Mouse (Mus musculus): ENCODE results near the gene Ano2.

The Ano2 gene

GRCm38 (mm10) chr6:125743203-125744100 is 53.2 kb downstream of the Ano2 start:
- no peak for DNase-seq (ENCODE audit: low read depth, low spot score)

GRCm38 (mm10) chr6:125747322-125747930 is 57.2 kb downstream of the Ano2 start:
- DNase-seq (ENCODE audit: low read depth, low spot score), result no peak

GRCm38 (mm10) chr6:125748646-125749045 is 58.4 kb downstream of the Ano2 start:
- DNase-seq (ENCODE audit: low read depth, low spot score), result no peak

- no peak for DNase-seq (ENCODE audit: low read depth, low spot score)
Measured at GRCm38 (mm10) chr6:125762851-125763519, 72.8 kb downstream of the Ano2 start.

- no peak for DNase-seq (ENCODE audit: low read depth, low spot score)
Measured at GRCm38 (mm10) chr6:125773256-125773655, 83.0 kb downstream of the Ano2 start.

- no peak for DNase-seq (ENCODE audit: low read depth, low spot score)
Measured at GRCm38 (mm10) chr6:125776291-125776690, 86.1 kb downstream of the Ano2 start.

GRCm38 (mm10) chr6:125802954-125803353 is 112.7 kb downstream of the Ano2 start:
- DNase-seq (ENCODE audit: low read depth, low spot score), result no peak

GRCm38 (mm10) chr6:125803364-125804011 is 113.3 kb downstream of the Ano2 start:
- DNase-seq (ENCODE audit: low read depth, low spot score), result no peak

- no peak for DNase-seq (ENCODE audit: low read depth, low spot score)
Measured at GRCm38 (mm10) chr6:125808996-125809649, 118.9 kb downstream of the Ano2 start.

- no peak for DNase-seq (ENCODE audit: low read depth, low spot score)
Measured at GRCm38 (mm10) chr6:125811395-125811794, 121.2 kb downstream of the Ano2 start.

- DNase-seq (ENCODE audit: low read depth, low spot score), result peak; percentile 3
Measured at GRCm38 (mm10) chr6:125838121-125838520, 147.9 kb downstream of the Ano2 start.

- DNase-seq (ENCODE audit: low read depth, low spot score), result no peak
Measured at GRCm38 (mm10) chr6:125841284-125841683, 151.1 kb downstream of the Ano2 start.

GRCm38 (mm10) chr6:125851196-125851595 is 161.0 kb downstream of the Ano2 start:
- no peak for DNase-seq (ENCODE audit: low read depth, low spot score)

GRCm38 (mm10) chr6:125858294-125858693 is 168.1 kb downstream of the Ano2 start:
- DNase-seq (ENCODE audit: low read depth, low spot score), result no peak

GRCm38 (mm10) chr6:125868516-125868915 is 178.3 kb downstream of the Ano2 start:
- DNase-seq (ENCODE audit: low read depth, low spot score), result peak; percentile 13

- DNase-seq (ENCODE audit: low read depth, low spot score), result no peak
Measured at GRCm38 (mm10) chr6:125871482-125871881, 181.3 kb downstream of the Ano2 start.

- no peak for DNase-seq (ENCODE audit: low read depth, low spot score)
Measured at GRCm38 (mm10) chr6:125874742-125875141, 184.5 kb downstream of the Ano2 start.

- DNase-seq (ENCODE audit: low read depth, low spot score), result no peak
Measured at GRCm38 (mm10) chr6:125876884-125877283, 186.7 kb downstream of the Ano2 start.

GRCm38 (mm10) chr6:125878671-125879070 is 188.5 kb downstream of the Ano2 start:
- no peak for DNase-seq (ENCODE audit: low read depth, low spot score)

GRCm38 (mm10) chr6:125879306-125879705 is 189.1 kb downstream of the Ano2 start:
- DNase-seq (ENCODE audit: low read depth, low spot score), result no peak

- no peak for DNase-seq (ENCODE audit: low read depth, low spot score)
Measured at GRCm38 (mm10) chr6:125888596-125888995, 198.4 kb downstream of the Ano2 start.

Data from embryo, embryonic 11.5 days (tissue).